Mouse (Mus musculus) liver, embryonic 14.5 days (tissue): ENCODE data around the gene Clmp.

Experiments used
- CTCF ChIP-seq: IDR thresholded peaks from 2 replicates; pipeline ENCODE4 v1.5.1; 2016; ENCODE audit warnings: antibody characterized with exemption, low read depth, control low read depth
- EP300 ChIP-seq: IDR thresholded peaks from 2 replicates; pipeline ENCODE4 v1.6.1; 2016; ENCODE audit warnings: antibody characterized with exemption, low read depth

GRCm38 (mm10) chr9:40814060-40814459, 128.3 kb downstream of the Clmp start:
- no peak for TF ChIP-seq CTCF
- no peak for TF ChIP-seq EP300
